Mouse (Mus musculus) c-Kit-positive CD71-negative TER-119-negative erythroid progenitor cells, embryonic 14.5 days (primary cell): ENCODE measurements around the gene Asap3.

Source experiments
- DNase-seq: peaks from one replicate; pipeline ENCODE4 v3.0.0-alpha.2; 2013; ENCODE audit warnings: low read depth

Asap3 gene

DNA sequence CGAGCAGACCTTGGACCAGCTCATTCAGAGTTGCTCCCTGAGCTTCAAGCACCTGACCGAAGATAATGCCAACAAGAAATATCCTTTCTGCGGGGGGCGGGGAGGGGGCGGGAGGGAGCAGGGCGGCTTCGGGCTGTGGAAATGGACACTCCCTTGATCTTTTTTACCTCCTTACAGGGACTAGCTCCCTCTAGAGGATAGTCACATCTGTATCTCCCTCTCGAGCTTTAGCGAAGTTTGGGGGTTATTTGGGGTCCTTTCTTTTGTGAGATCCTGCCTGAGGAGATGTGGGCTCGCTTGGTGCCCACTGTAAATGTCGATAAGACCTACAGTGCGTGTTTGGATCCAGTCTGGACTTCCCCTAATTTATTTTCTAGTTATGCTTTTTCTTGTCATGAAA, 24.8 kb upstream of the Asap3 start:
- no peak for DNase-seq

- DNase-seq, result no peak
Measured at GRCm38 (mm10) chr4:136185375-136185774, 20.8 kb upstream of the Asap3 start.

GRCm38 (mm10) chr4:136186315-136186714, 19.9 kb upstream of the Asap3 start:
- DNase-seq, result no peak

DNA sequence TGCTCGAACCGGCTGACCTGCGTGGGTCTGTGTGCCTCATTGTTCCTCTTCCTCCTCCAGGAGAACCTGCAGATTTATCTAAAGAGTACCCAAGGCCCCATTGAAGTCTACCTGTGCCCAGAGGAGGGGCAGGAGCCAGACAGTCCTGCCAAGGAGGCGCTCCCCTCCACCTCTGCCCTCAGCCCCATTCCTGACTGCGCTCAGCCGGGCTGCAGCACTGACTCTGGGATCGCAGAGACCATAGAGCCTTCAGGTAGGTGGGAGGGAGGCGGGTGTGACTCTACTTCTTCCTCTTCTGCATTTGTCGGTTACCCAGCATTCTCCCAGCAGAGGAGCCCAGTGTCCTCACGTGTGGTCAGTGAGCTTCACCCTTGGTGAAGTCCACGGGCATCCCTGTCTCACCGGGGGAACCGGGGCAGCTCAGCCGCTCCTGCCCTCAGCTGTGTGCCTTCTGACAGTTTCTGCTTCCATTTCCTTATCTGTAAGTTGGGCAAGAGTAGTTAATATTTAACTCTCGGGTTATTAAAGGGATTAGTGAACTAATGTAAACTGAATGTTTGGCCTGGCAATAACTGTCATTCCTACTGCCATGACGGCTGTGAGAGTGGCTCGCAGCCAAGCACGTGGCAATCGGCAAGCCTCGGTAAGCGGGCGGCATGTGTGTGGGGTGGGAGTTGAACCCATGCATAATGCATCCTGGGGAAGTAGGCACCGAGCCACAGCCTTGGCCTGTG, 19.3 kb upstream of the Asap3 start:
- DNase-seq, result no peak

- no peak for DNase-seq
Measured at GRCm38 (mm10) chr4:136188973-136189737, 17.0 kb upstream of the Asap3 start.

- DNase-seq, result no peak
Measured at GRCm38 (mm10) chr4:136189912-136190311, 16.3 kb upstream of the Asap3 start.

DNA sequence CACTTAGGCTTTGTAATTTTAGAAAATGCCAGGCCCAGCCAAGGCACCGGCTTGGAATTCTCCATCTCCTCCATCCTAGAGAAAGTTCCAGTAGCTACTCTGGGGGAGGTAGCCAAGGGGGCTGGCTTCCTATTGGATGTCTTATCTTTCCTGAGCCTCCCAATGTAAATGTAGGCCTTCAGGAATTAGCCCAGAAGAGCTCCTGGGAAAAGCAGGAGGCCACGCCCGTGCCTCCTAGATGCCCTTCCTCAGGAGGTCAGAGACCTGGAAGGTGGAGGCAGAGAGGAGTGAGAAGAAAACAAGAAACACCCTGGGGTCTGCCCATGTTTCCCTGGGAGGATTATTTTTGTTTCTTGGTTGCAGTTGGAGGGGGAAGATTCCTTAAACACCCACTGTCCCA, 12.6 kb upstream of the Asap3 start:
- no peak for DNase-seq

- no peak for DNase-seq
Measured at GRCm38 (mm10) chr4:136195029-136195428, 11.1 kb upstream of the Asap3 start.

- no peak for DNase-seq
Measured at GRCm38 (mm10) chr4:136195629-136196028, 10.5 kb upstream of the Asap3 start.

- no peak for DNase-seq
Measured at GRCm38 (mm10) chr4:136196201-136196600, 10.0 kb upstream of the Asap3 start.

DNA sequence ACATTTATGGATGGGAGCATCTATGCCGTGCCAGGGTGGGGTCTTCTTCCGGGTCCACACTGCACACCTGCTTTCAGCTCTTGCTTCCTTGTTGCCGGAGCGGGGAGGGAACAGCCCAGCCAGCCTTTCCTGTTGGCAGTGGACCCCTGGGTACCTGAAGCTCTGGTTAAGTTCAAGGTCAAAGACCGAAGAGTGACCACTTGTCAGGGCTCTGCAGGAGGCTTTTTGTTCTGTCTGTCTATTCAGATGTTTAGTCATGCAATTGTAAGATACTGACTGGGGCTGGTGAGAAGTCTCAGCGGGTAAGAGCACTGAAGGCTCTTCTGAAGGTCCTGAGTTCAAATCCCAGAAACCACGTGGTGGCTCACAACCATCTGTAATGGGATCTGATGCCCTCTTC, 7.3 kb upstream of the Asap3 start:
- DNase-seq, result no peak

DNA sequence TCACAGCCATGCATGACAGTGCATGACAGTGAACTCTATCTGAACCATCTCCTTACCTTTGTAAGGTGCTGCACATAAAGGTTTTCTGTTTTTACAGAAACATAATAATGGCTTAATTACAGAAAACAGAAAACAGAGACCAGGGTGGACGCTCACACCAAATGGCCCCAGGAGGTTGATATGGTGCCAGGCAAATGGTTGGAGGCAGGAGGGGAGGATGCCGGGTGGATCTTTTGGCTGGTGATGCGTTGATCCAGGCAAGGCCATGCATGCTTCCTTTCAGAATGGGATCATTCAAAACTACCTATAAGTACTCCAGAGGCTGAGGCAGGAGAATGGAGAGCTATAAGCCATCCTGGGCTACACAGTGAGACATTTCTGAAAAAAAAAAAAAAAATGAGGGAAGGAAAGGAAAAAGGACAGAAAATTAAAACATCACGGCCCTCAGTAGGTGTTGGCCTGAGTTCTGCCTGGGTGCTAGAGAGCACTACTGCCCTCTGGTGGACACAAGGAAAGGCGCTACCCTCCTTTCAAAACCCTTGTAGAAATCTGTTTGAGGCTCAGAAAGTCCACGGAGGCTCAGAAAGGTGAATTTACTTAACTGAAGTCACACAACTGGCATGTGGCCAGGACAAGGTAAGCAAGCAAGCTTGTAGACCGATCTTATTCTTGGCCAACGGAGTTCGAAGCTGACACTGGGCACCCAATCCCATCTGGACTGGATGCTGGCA, 6.4 kb upstream of the Asap3 start:
- DNase-seq, result no peak

DNA sequence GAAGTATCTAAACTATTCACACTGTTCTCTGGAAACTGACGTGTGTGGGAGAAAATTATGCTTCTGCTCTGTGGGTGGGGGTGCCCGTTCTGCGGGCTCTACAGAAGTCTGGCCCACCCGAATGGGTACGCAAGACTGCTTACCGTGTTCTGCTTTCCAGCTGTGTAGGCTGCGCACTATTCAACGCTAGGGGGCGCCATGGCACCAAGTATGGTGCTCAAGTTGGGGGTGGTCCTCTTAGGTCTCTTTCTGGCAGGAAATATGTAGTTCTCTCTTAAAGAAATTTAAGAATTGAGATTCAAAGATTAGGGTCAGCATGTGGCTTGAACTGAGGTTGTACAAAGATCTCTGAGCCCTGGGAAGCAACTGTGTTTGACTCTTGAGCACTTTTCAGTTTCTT, 3.7 kb upstream of the Asap3 start:
- peak; percentile 79 for DNase-seq

GRCm38 (mm10) chr4:136204775-136205174, 1.4 kb upstream of the Asap3 start:
- DNase-seq, result no peak

GRCm38 (mm10) chr4:136206943-136207342, 778 bp downstream of the Asap3 start:
- no peak for DNase-seq

DNA sequence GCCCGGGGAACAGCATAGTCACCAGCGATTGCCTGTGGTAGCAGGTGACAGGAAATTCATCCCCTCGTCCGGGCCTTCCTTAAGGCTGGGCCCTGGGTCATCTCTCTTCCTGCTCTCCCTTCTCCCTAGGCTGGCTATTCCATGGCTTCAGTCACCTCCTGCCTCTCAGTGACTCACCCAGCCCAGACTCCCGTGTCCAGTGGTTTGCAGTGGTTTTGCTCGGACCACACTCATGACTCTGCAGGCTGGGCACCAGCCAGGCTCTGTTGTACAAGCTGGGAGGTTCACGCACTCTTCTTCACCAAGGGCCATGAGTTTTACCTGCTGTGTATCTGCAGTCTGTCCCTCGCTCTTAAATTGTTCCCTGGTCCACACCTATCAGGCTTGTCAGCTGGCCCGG, 4.8 kb downstream of the Asap3 start:
- DNase-seq, result no peak

DNA sequence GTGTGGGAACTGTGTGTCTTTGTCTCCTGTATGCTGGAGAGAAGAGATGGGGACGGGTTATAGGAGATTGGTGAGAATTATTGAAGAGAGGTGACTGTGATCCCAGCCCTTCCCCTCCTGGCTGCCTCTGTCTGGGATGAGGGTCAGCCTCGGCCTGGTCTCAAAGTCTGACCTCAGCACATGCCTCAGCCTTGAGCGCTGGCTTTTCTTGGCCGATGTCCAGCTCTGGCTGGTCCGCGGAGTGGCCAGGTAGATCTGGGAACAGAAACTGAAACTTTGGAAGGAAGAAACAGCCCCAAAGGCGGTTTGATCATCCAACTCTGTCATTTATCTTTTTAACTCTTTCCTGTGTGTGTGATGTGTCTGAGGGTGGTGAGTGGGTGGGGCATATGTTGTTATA, 7.5 kb downstream of the Asap3 start:
- DNase-seq, result no peak

GRCm38 (mm10) chr4:136214828-136215227, 8.7 kb downstream of the Asap3 start:
- DNase-seq, result no peak

- DNase-seq, result no peak
Measured at GRCm38 (mm10) chr4:136215576-136215975, 9.4 kb downstream of the Asap3 start.

DNA sequence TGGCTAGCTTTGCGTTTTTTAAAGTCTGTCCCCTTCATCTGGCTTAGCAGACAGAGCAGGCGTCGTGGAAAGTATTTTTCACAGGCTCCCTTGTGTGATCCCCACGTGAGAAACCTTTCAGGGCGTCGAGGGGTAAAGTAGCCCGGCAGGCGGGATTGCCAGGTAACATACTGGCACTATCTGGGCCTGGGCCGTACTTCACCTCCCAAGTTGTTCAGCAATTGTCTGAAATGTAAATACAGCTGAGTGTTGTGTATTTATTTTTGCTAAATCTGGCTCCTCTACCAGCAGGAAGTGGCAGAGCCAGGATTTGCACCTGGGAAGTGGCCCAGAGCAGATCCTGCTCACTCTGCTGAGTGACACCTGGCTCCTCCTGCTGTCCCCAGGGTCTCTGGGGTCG, 10.9 kb downstream of the Asap3 start:
- no peak for DNase-seq

- no peak for DNase-seq
Measured at GRCm38 (mm10) chr4:136218595-136219214, 12.5 kb downstream of the Asap3 start.

DNA sequence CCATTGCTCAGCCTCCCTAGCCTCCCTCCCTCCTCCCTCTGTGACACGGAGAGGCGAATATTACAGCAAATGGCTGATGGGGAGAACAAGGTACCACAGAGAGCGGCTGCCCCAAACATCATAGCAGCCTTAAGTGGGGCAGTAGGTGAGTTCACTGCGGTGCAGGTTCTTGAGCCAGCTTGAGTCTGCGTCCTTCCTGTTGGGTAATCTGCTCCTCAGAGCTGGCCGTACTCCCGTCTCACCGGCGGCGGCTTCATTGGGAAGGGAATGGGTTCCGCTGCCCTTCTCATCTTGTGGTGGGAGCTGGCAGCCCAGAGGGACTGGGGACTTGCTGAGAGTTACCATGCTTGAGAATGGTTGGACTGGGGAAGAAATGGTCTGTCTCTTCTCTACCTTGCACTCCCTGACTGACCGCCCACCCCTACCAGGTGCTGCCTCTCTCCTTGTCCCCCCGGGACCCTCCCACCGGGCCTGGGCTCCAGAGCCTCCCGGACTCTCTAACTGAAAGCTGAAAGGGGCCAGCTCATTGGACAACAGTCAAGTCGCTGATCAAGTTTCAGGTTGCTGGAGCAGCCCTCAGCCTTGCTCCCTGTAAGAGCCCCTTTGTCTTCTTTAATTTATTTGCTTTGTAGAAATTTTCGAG, 14.1 kb downstream of the Asap3 start:
- DNase-seq, result no peak
